Mouse (Mus musculus) CH12.LX (cell line): ENCODE measurements around the gene Lta. TPM values are rescaled to one million over a fixed set of nuclear protein-coding genes. Genes with fewer than 3 reads are reported as not detected.

Experiments used
- DNase-seq: peaks from one replicate; pipeline ENCODE4 v3.0.0-alpha.2; 2013; ENCODE audit errors: extremely low read depth
- H3K27ac ChIP-seq: 2 replicates; pipeline ENCODE4 v1.5.1; 2012; ENCODE audit warnings: low read depth, mild to moderate bottlenecking, control low read depth, moderate library complexity; ENCODE audit not compliant: insufficient read depth
- H3K27me3 ChIP-seq: replicated peaks from 2 replicates; pipeline ENCODE3; 2012; ENCODE audit warnings: inconsistent platforms
- H3K36me3 ChIP-seq, 2 experiments: replicated peaks in 1 of 2; 2 replicates each; pipeline versions ENCODE3 to v1.6.1; 2012; ENCODE audit warnings: inconsistent platforms in 1 of 2, low read length in 1 of 2, mild to moderate bottlenecking in 1 of 2, mixed read lengths in 1 of 2, moderate library complexity in 1 of 2; ENCODE audit not compliant: control insufficient read depth in 1 of 2, insufficient read depth in 1 of 2
- H3K4me1 ChIP-seq, 2 experiments: 2 replicates each; pipeline ENCODE4 v1.6.1; 2012; ENCODE audit warnings: inconsistent platforms in 1 of 2, moderate library complexity in 1 of 2; ENCODE audit not compliant: insufficient read depth in 2 of 2, control insufficient read depth in 1 of 2
- H3K4me2 ChIP-seq: 2 replicates; pipeline ENCODE4 v1.6.1; 2012; ENCODE audit warnings: low read depth, mild to moderate bottlenecking, control low read depth; ENCODE audit not compliant: poor library complexity, insufficient read depth, severe bottlenecking
- H3K4me3 ChIP-seq, 3 experiments: fragments of 150-350 bp in 1 of 3; sonication (generic) in 1 of 3; replicated peaks in 1 of 3; 2 replicates each; pipeline versions ENCODE3 to v1.5.1; 2011 to 2012; ENCODE audit warnings: low read depth in 2 of 3, low read length in 2 of 3, mild to moderate bottlenecking in 2 of 3, moderate library complexity in 2 of 3, control low read depth in 1 of 3, improper control_type of control experiment in 1 of 3, inconsistent platforms in 1 of 3, mixed read lengths in 1 of 3; ENCODE audit not compliant: poor library complexity in 1 of 3
- H3K79me2 ChIP-seq: replicated peaks from 2 replicates; pipeline ENCODE4 v1.6.1; 2012; ENCODE audit warnings: mild to moderate bottlenecking, moderate library complexity; ENCODE audit not compliant: control insufficient read depth, poor library complexity, insufficient read depth, severe bottlenecking; ENCODE audit errors: extremely low read depth
- H3K9ac ChIP-seq: 2 replicates; pipeline ENCODE4 v1.6.1; 2012; ENCODE audit warnings: low read depth, mild to moderate bottlenecking, control low read depth, moderate library complexity; ENCODE audit not compliant: insufficient read depth
- H3K9me3 ChIP-seq: replicated peaks from 2 replicates; pipeline ENCODE3; 2012; ENCODE audit warnings: low read length, inconsistent platforms, mixed read lengths
- BHLHE40 ChIP-seq: IDR thresholded peaks from 2 replicates; pipeline ENCODE4 v1.6.1; 2011; ENCODE audit warnings: mild to moderate bottlenecking, low read depth, low read length, improper control_type of control experiment
- CHD1 ChIP-seq: IDR thresholded peaks from 2 replicates; pipeline ENCODE4 v1.6.1; 2012; ENCODE audit warnings: low read depth, low read length, improper control_type of control experiment, inconsistent platforms
- CHD2 ChIP-seq: IDR thresholded peaks from 2 replicates; pipeline ENCODE4 v1.6.1; 2011; ENCODE audit warnings: low read length, improper control_type of control experiment
- CTCF ChIP-seq, 2 experiments: IDR thresholded peaks in 1 of 2; conservative IDR thresholded peaks in 1 of 2; 2 replicates each; pipeline ENCODE4 v1.5.1; 2011 to 2012; ENCODE audit warnings: low read depth in 2 of 2, low read length in 2 of 2, improper control_type of control experiment in 1 of 2, inconsistent platforms in 1 of 2, mild to moderate bottlenecking in 1 of 2, moderate library complexity in 1 of 2
- E2F4 ChIP-seq: IDR thresholded peaks from 2 replicates; pipeline ENCODE4 v1.6.1; 2011; ENCODE audit warnings: low read depth, low read length, improper control_type of control experiment; ENCODE audit not compliant: insufficient replicate concordance
- ELF1 ChIP-seq: IDR thresholded peaks from 2 replicates; pipeline ENCODE4 v1.6.1; 2014; ENCODE audit warnings: low read depth, mild to moderate bottlenecking, inconsistent platforms, low read length, improper control_type of control experiment
- EP300 ChIP-seq: IDR thresholded peaks from 2 replicates; pipeline ENCODE4 v1.6.1; 2011; ENCODE audit warnings: low read length, improper control_type of control experiment
- ETS1 ChIP-seq: conservative IDR thresholded peaks from 2 replicates; pipeline ENCODE4 v1.6.1; 2012; ENCODE audit warnings: low read depth, mild to moderate bottlenecking, inconsistent platforms, low read length, improper control_type of control experiment, moderate library complexity
- GABPA ChIP-seq: IDR thresholded peaks from 2 replicates; pipeline ENCODE4 v1.6.1; 2012; ENCODE audit warnings: low read depth, low read length, improper control_type of control experiment, inconsistent platforms; ENCODE audit not compliant: insufficient replicate concordance
- HCFC1 ChIP-seq: IDR thresholded peaks from 2 replicates; pipeline ENCODE4 v1.6.1; 2012; ENCODE audit warnings: low read depth, mild to moderate bottlenecking, inconsistent platforms, low read length, improper control_type of control experiment
- IRF4 ChIP-seq: IDR thresholded peaks from 2 replicates; pipeline ENCODE4 v1.6.1; 2014; ENCODE audit warnings: low read depth, mild to moderate bottlenecking, inconsistent platforms, low read length, improper control_type of control experiment
- JUN ChIP-seq: IDR thresholded peaks from 2 replicates; pipeline ENCODE4 v1.6.1; 2011; ENCODE audit warnings: low read depth, mild to moderate bottlenecking, low read length, improper control_type of control experiment, moderate library complexity; ENCODE audit not compliant: insufficient read depth
- JUND ChIP-seq: conservative IDR thresholded peaks from 2 replicates; pipeline ENCODE4 v1.6.1; 2011; ENCODE audit warnings: low read depth, low read length, improper control_type of control experiment
- KAT2A ChIP-seq: IDR thresholded peaks from 2 replicates; pipeline ENCODE4 v1.6.1; 2012; ENCODE audit warnings: low read length, improper control_type of control experiment, inconsistent platforms; ENCODE audit not compliant: insufficient replicate concordance
- MAFK ChIP-seq: IDR thresholded peaks from 2 replicates; pipeline ENCODE4 v1.6.1; 2011; ENCODE audit warnings: low read length, improper control_type of control experiment; ENCODE audit not compliant: insufficient replicate concordance
- MAX ChIP-seq: IDR thresholded peaks from 2 replicates; pipeline ENCODE4 v1.6.1; 2011; ENCODE audit warnings: low read length, improper control_type of control experiment
- MAZ ChIP-seq: IDR thresholded peaks from 2 replicates; pipeline ENCODE4 v1.6.1; 2012; ENCODE audit warnings: low read depth, mild to moderate bottlenecking, inconsistent platforms, low read length, improper control_type of control experiment, moderate library complexity
- MEF2A ChIP-seq: IDR thresholded peaks from 2 replicates; pipeline ENCODE4 v1.6.1; 2014; ENCODE audit warnings: low read depth, mild to moderate bottlenecking, inconsistent platforms, low read length, improper control_type of control experiment, borderline replicate concordance
- MXI1 ChIP-seq: IDR thresholded peaks from 2 replicates; pipeline ENCODE4 v1.6.1; 2011; ENCODE audit warnings: mild to moderate bottlenecking, low read depth, low read length, improper control_type of control experiment
- MYC ChIP-seq: IDR thresholded peaks from 2 replicates; pipeline ENCODE4 v1.6.1; 2011; ENCODE audit warnings: low read depth, mild to moderate bottlenecking, improper control_type of control experiment, low read length
- NELFE ChIP-seq: IDR thresholded peaks from 2 replicates; pipeline ENCODE4 v1.6.1; 2011; ENCODE audit warnings: low read depth, low read length, improper control_type of control experiment
- NRF1 ChIP-seq: IDR thresholded peaks from 2 replicates; pipeline ENCODE4 v1.6.1; 2014; ENCODE audit warnings: low read depth, mild to moderate bottlenecking, inconsistent platforms, low read length, improper control_type of control experiment, moderate library complexity
- PAX5 ChIP-seq: IDR thresholded peaks from 2 replicates; pipeline ENCODE4 v1.6.1; 2012; ENCODE audit warnings: low read length, inconsistent platforms, mixed read lengths
- POLR2A ChIP-seq: IDR thresholded peaks from 2 replicates; pipeline ENCODE4 v1.6.1; 2011; ENCODE audit warnings: low read depth, mild to moderate bottlenecking, improper control_type of control experiment, low read length
- POLR2AphosphoS2 ChIP-seq: IDR thresholded peaks from 2 replicates; pipeline ENCODE4 v1.6.1; 2011; ENCODE audit warnings: low read depth, low read length, improper control_type of control experiment
- RAD21 ChIP-seq: IDR thresholded peaks from 2 replicates; pipeline ENCODE4 v1.6.1; 2011; ENCODE audit warnings: low read depth, mild to moderate bottlenecking, low read length, improper control_type of control experiment, moderate library complexity
- RCOR1 ChIP-seq: conservative IDR thresholded peaks from 2 replicates; pipeline ENCODE4 v1.6.1; 2012; ENCODE audit warnings: low read depth, mild to moderate bottlenecking, inconsistent platforms, low read length, improper control_type of control experiment
- SIN3A ChIP-seq: IDR thresholded peaks from 2 replicates; pipeline ENCODE4 v1.6.1; 2012; ENCODE audit warnings: low read length, improper control_type of control experiment, inconsistent platforms
- SMC3 ChIP-seq: IDR thresholded peaks from 2 replicates; pipeline ENCODE4 v1.6.1; 2011; ENCODE audit warnings: low read depth, low read length, improper control_type of control experiment
- TBP ChIP-seq: conservative IDR thresholded peaks from 2 replicates; pipeline ENCODE4 v1.6.1; 2011; ENCODE audit warnings: low read depth, low read length, improper control_type of control experiment
- TCF12 ChIP-seq: IDR thresholded peaks from 2 replicates; pipeline ENCODE4 v1.6.1; 2014; ENCODE audit warnings: low read depth, mild to moderate bottlenecking, inconsistent platforms, low read length, improper control_type of control experiment
- UBTF ChIP-seq: IDR thresholded peaks from 2 replicates; pipeline ENCODE4 v1.6.1; 2012; ENCODE audit warnings: low read depth, mild to moderate bottlenecking, inconsistent platforms, low read length, improper control_type of control experiment, moderate library complexity
- USF1 ChIP-seq: IDR thresholded peaks from 2 replicates; pipeline ENCODE4 v1.6.1; 2014; ENCODE audit warnings: low read depth, mild to moderate bottlenecking, inconsistent platforms, low read length, improper control_type of control experiment
- USF2 ChIP-seq: conservative IDR thresholded peaks from 2 replicates; pipeline ENCODE4 v1.6.1; 2011; ENCODE audit warnings: low read depth, low read length, improper control_type of control experiment
- ZC3H11A ChIP-seq: IDR thresholded peaks from 2 replicates; pipeline ENCODE4 v1.6.1; 2012; ENCODE audit warnings: low read depth, mild to moderate bottlenecking, inconsistent platforms, low read length, improper control_type of control experiment
- ZKSCAN1 ChIP-seq: IDR thresholded peaks from 2 replicates; pipeline ENCODE4 v1.6.1; 2012; ENCODE audit warnings: low read depth, inconsistent platforms, low read length, improper control_type of control experiment, borderline replicate concordance
- ZMIZ1 ChIP-seq: IDR thresholded peaks from 2 replicates; pipeline ENCODE4 v1.6.1; 2012; ENCODE audit warnings: low read depth, mild to moderate bottlenecking, inconsistent platforms, low read length, improper control_type of control experiment
- ZNF384 ChIP-seq: IDR thresholded peaks from 2 replicates; pipeline ENCODE4 v1.6.1; 2012; ENCODE audit warnings: low read depth, low read length, improper control_type of control experiment, inconsistent platforms
- dilution Hi-C: fragments of 300-500 bp; cut with MboI; formaldehyde crosslinking; loops from 2 replicates; pipeline ENCODE4 v1.14.3; 2020; ENCODE audit warnings: low sequenced_read_pairs; ENCODE audit not compliant: extremely low pct_unique_long_range_greater_than_20kb, extremely low pct_ligation_motif_present
- in situ Hi-C: fragments of 300-500 bp; cut with MboI; formaldehyde crosslinking; loops from 3 replicates; pipeline ENCODE4 v1.14.3; 2019; ENCODE audit warnings: low sequenced_read_pairs, low pct_ligation_motif_present, low pct_unique_long_range_greater_than_20kb, mixed read lengths
- polyA plus RNA-seq: library from polyadenylated mRNA; unstranded; fragments of >175 nt; gene quantifications from 2 replicates; pipeline ENCODE4 v1.2.1, GENCODE M21; 2012; ENCODE audit warnings: low read depth; ENCODE audit not compliant: insufficient read length
- total RNA-seq, 2 experiments: library from RNA; depleted of rRNA; stranded (reverse); fragments of 300-350 nt in 1 of 2; fragments of >200 nt in 1 of 2; gene quantifications; 2 replicates each; pipeline ENCODE4 v1.2.3; 2012 to 2014

Gene Lta
- total and polyA plus RNA-seq, 3 experiments = 13.4 to 53.0 (median 19.6) TPM

- dilution Hi-C loops (no loop called here), in situ Hi-C loops (loop anchor here (5.0 kb wide), 1 partner anchor 59 kb away; the partner anchor contains the start of gene Atp6v1g2)
- Histone ChIP-seq H3K9ac (peak overlapping the region; percentile 46), H3K27ac (peak overlapping the region; percentile 98), H3K36me3 (no peaks in the 10 kb centered on the region), H3K4me3 (peak overlapping the region in 2 of 3 experiments; percentile 28 to 34), H3K79me2 (no peaks in the 10 kb centered on the region), H3K27me3 (no peaks in the 10 kb centered on the region), H3K9me3 (no peaks in the 10 kb centered on the region), H3K4me1 (peaks cover 14 to 52% of the 10 kb centered on the region in 2 experiments), H3K4me2 (peak overlapping the region; percentile 48)
- TF ChIP-seq USF1 (no peak), JUN (no peak), RCOR1 (no peak), MAFK (no peak), GABPA (no peak), UBTF (no peak), MEF2A (peak; percentile 34; the same call in 1 of the 2 replicates), CTCF (conservative IDR thresholded peaks at IDR 0.05 in 1 of 2, IDR thresholded peaks at IDR 0.05 in 1 of 2; ENCODE audit: low read depth in 2 of 2, low read length in 2 of 2) (no peak), NRF1 (no peak), NELFE (0 out of 2 replicates have a peak, but pooled peaks have one; percentile 12), HCFC1 (no peak), SIN3A (0 out of 2 replicates have a peak, but pooled peaks have one; percentile 31), CHD1 (no peak), IRF4 (peak; percentile 89), BHLHE40 (0 out of 2 replicates have a peak, but pooled peaks have one; percentile 37), MAX (no peak), CHD2 (no peak), USF2 (no peak), ZNF384 (no peak), JUND (no peak), ZKSCAN1 (no peak), POLR2AphosphoS2 (no peak), ETS1 (no peak; the same call in 1 of the 2 replicates), TCF12 (peak; percentile 55), POLR2A (peak; percentile 48), TBP (0 out of 2 replicates have a peak, but pooled peaks have one; percentile 41), ZMIZ1 (no peak), KAT2A (no peak), MYC (0 out of 2 replicates have a peak, but pooled peaks have one; percentile 53), ELF1 (peak; percentile 64), RAD21 (no peak), EP300 (peak; percentile 88), MXI1 (no peak), PAX5 (no peak), E2F4 (no peak), MAZ (no peak; the same call in 1 of the 2 replicates), SMC3 (no peak), ZC3H11A (no peak)
- DNase-seq = peak; percentile 74
Measured at GRCm38 (mm10) chr17:35173329-35173728, 31.8 kb downstream of the Lta start.
